Mouse (Mus musculus) stomach, embryonic 16.5 days (tissue): Measurements from ENCODE around the gene Tnfrsf13b. TPM values are rescaled to one million over a fixed set of nuclear protein-coding genes. Genes with fewer than 3 reads are reported as not detected.
"Not testable (repeated sequence)": the region's sequence is repeated elsewhere in the genome, so short reads cannot be mapped to it uniquely, and the experiment has no call there.

ENCODE experiments used
- ATAC-seq: fragments of 200-750 bp; cut with Nextera tagmentation; 2 replicates; pipeline ENCODE4 v1.8.0; 2017; ENCODE audit warnings: moderate number of reproducible peaks, moderate TSS enrichment; ENCODE audit not compliant: insufficient read depth, low FRiP score
- H3K27ac ChIP-seq: fragments of 300-500 bp; sonication (generic); 2 replicates; pipeline ENCODE4 v1.5.1; 2014; ENCODE audit warnings: low read length
- H3K27me3 ChIP-seq: fragments of 300-500 bp; sonication (generic); 2 replicates; pipeline ENCODE4 v1.6.1; 2014; ENCODE audit warnings: low read length, control low read depth, mixed read lengths; ENCODE audit not compliant: control insufficient read depth, insufficient read depth
- H3K36me3 ChIP-seq: fragments of 300-500 bp; sonication (generic); 2 replicates; pipeline ENCODE4 v1.6.1; 2014; ENCODE audit warnings: low read length; ENCODE audit not compliant: control insufficient read depth, insufficient read depth
- H3K4me1 ChIP-seq: fragments of 300-500 bp; sonication (generic); 2 replicates; pipeline ENCODE4 v1.6.1; 2014; ENCODE audit warnings: low read length, control low read depth, mixed read lengths; ENCODE audit not compliant: control insufficient read depth, insufficient read depth
- H3K4me2 ChIP-seq: fragments of 300-500 bp; sonication (generic); 2 replicates; pipeline ENCODE4 v1.6.1; 2014; ENCODE audit warnings: low read depth, low read length, mixed read lengths
- H3K4me3 ChIP-seq: fragments of 300-500 bp; sonication (generic); replicated peaks from 2 replicates; pipeline ENCODE4 v1.5.1; 2014; ENCODE audit warnings: mild to moderate bottlenecking, low read length
- H3K9ac ChIP-seq: fragments of 300-500 bp; sonication (generic); 2 replicates; pipeline ENCODE4 v1.6.1; 2014; ENCODE audit warnings: low read length
- H3K9me3 ChIP-seq: fragments of 300-500 bp; sonication (generic); replicated peaks from 2 replicates; pipeline ENCODE4 v1.6.1; 2016; ENCODE audit warnings: low read length, control low read depth; ENCODE audit not compliant: control insufficient read depth
- WGBS: fragments of 180-500 bp; shearing (Covaris S2); extraction: QIAGEN DNeasy Blood & Tissue Kit; methylation state at CpG from one replicate; pipeline ENCODE4 v1.1.7; 2014; 5-methylcytosine and 5-hydroxymethylcytosine counted together
- polyA plus RNA-seq: library from polyadenylated mRNA; unstranded; fragments of >200 nt; fragmentation: Nextera tagmentation; extraction: Ambion mirVana; gene quantifications from 2 replicates; pipeline ENCODE4 v1.2.1, GENCODE M21; 2015

Gene Tnfrsf13b
- polyA plus RNA-seq, 1 experiment from 2014 or later, result 2.9 TPM

GRCm38 (mm10) chr11:61122769-61123288 is 3.7 kb upstream of the Tnfrsf13b start:
- WGBS, result 90% methylated on average over 8 of the region's 8 CpGs

GRCm38 (mm10) chr11:61123886-61124285 is 2.7 kb upstream of the Tnfrsf13b start:
- Histone ChIP-seq H3K4me3 (no peak overlapping the region), H3K27ac (no peak overlapping the region), H3K36me3 (no peaks in the 10 kb centered on the region), H3K9ac (no peak overlapping the region), H3K4me2 (no peak overlapping the region), H3K9me3 (no peaks in the 10 kb centered on the region), H3K4me1 (no peaks in the 10 kb centered on the region), H3K27me3 (no peaks in the 10 kb centered on the region)
- ATAC-seq, result no peak
- WGBS, result 67% methylated on average over 3 of the region's 3 CpGs

More at GRCm38 (mm10) chr11:61122769-61123288, 3.7 kb upstream of the Tnfrsf13b start:
- Histone ChIP-seq H3K36me3 (no peaks in the 10 kb centered on the region), H3K9ac (no peak overlapping the region), H3K4me3 (no peak overlapping the region), H3K4me2 (no peak overlapping the region), H3K27ac (no peak overlapping the region), H3K9me3 (no peaks in the 10 kb centered on the region; the same call in 1 of the 2 replicates), H3K27me3 (no peaks in the 10 kb centered on the region), H3K4me1 (no peaks in the 10 kb centered on the region)
- no peak for ATAC-seq

GRCm38 (mm10) chr11:61125970-61126369 is 585 bp upstream of the Tnfrsf13b start:
- Histone ChIP-seq H3K9me3 (no peaks in the 10 kb centered on the region), H3K27ac (no peak overlapping the region), H3K4me2 (no peak overlapping the region), H3K9ac (no peak overlapping the region), H3K4me3 (no peak overlapping the region), H3K4me1 (no peaks in the 10 kb centered on the region), H3K27me3 (no peaks in the 10 kb centered on the region), H3K36me3 (no peaks in the 10 kb centered on the region)
- ATAC-seq, result no peak
- 80% methylated on average over 5 of the region's 5 CpGs for WGBS

- no peak for ATAC-seq
- Histone ChIP-seq H3K4me1 (no peaks in the 10 kb centered on the region), H3K9ac (no peak overlapping the region), H3K27me3 (no peaks in the 10 kb centered on the region), H3K4me3 (no peak overlapping the region), H3K27ac (no peak overlapping the region), H3K4me2 (no peak overlapping the region), H3K9me3 (no peaks in the 10 kb centered on the region), H3K36me3 (no peaks in the 10 kb centered on the region)
- 90% methylated on average over 8 of the region's 8 CpGs for WGBS
Measured at GRCm38 (mm10) chr11:61127421-61128055, 983 bp downstream of the Tnfrsf13b start.

- Histone ChIP-seq H3K27me3 (no peaks in the 10 kb centered on the region), H3K4me3 (no peak overlapping the region), H3K4me2 (no peak overlapping the region), H3K4me1 (no peaks in the 10 kb centered on the region), H3K27ac (no peak overlapping the region), H3K9me3 (no peaks in the 10 kb centered on the region), H3K36me3 (no peaks in the 10 kb centered on the region), H3K9ac (no peak overlapping the region)
- no peak for ATAC-seq
- WGBS, result 48% methylated on average over 10 of the region's 10 CpGs
Measured at GRCm38 (mm10) chr11:61129305-61129704, 2.8 kb downstream of the Tnfrsf13b start.

GRCm38 (mm10) chr11:61130646-61131045 is 4.1 kb downstream of the Tnfrsf13b start:
- not testable (repeated sequence) for H3K4me2 ChIP-seq, H3K9me3 ChIP-seq, ATAC-seq, H3K4me3 ChIP-seq, H3K27ac ChIP-seq, H3K27me3 ChIP-seq, H3K4me1 ChIP-seq, H3K9ac ChIP-seq, H3K36me3 ChIP-seq
- 80% methylated on average over 4 of the region's 4 CpGs for WGBS

GRCm38 (mm10) chr11:61132943-61133342 is 6.4 kb downstream of the Tnfrsf13b start:
- Histone ChIP-seq H3K27me3 (no peaks in the 10 kb centered on the region), H3K4me2 (no peak overlapping the region), H3K4me1 (no peaks in the 10 kb centered on the region), H3K27ac (no peak overlapping the region), H3K4me3 (no peak overlapping the region), H3K36me3 (no peaks in the 10 kb centered on the region), H3K9me3 (no peaks in the 10 kb centered on the region), H3K9ac (no peak overlapping the region)
- WGBS, result 70% methylated on average over 2 of the region's 2 CpGs
- ATAC-seq, result no peak

- H3K4me3 ChIP-seq, result no peak overlapping the region
- no peak overlapping the region for H3K4me2 ChIP-seq
- H3K9me3 ChIP-seq, result no peaks in the 10 kb centered on the region
- 52% methylated on average over 2 of the region's 2 CpGs for WGBS
- no peak for ATAC-seq
- H3K9ac ChIP-seq, result no peak overlapping the region
- no peaks in the 10 kb centered on the region for H3K27me3 ChIP-seq
- no peaks in the 10 kb centered on the region for H3K36me3 ChIP-seq
- no peak overlapping the region for H3K27ac ChIP-seq
- no peaks in the 10 kb centered on the region for H3K4me1 ChIP-seq
Measured at GRCm38 (mm10) chr11:61141693-61142092, 15.1 kb downstream of the Tnfrsf13b start.

GRCm38 (mm10) chr11:61142262-61142661 is 15.7 kb downstream of the Tnfrsf13b start:
- Histone ChIP-seq H3K4me1 (peaks cover 4% of the 10 kb centered on the region; the same call in 1 of the 2 replicates), H3K9me3 (no peaks in the 10 kb centered on the region), H3K4me3 (no peak overlapping the region), H3K4me2 (no peak overlapping the region), H3K27ac (no peak overlapping the region), H3K36me3 (no peaks in the 10 kb centered on the region), H3K27me3 (no peaks in the 10 kb centered on the region), H3K9ac (no peak overlapping the region)
- ATAC-seq, result no peak
- WGBS, result 43% methylated on average over 3 of the region's 3 CpGs
